Mouse (Mus musculus): ENCODE data around the gene Ccdc88c. TPM values are rescaled to one million over a fixed set of nuclear protein-coding genes. Genes with fewer than 3 reads are reported as not detected.

The Ccdc88c gene
- polyA plus RNA-seq, 1 experiment from 2014 or later, result 5.7 TPM

- Histone ChIP-seq H3K4me1 (replicated peaks; ENCODE audit: control insufficient read depth, insufficient read depth) (no peaks in the 10 kb centered on the region), H3K9ac (ENCODE audit: low read length) (no peak overlapping the region), H3K27ac (replicated peaks) (no peak overlapping the region), H3K36me3 (ENCODE audit: control insufficient read depth, insufficient read depth, low read length) (peaks cover 14% of the 10 kb centered on the region), H3K4me3 (ENCODE audit: low read depth, low read length) (no peak overlapping the region), H3K9me3 (ENCODE audit: control insufficient read depth, low read length) (no peaks in the 10 kb centered on the region), H3K4me2 (replicated peaks; ENCODE audit: low read depth) (no peak overlapping the region), H3K27me3 (ENCODE audit: control insufficient read depth, insufficient read depth, low read length) (no peaks in the 10 kb centered on the region)
- TF ChIP-seq CTCF (IDR thresholded peaks at IDR 0.05; ENCODE audit: low read depth), result no peak
- TF ChIP-seq EP300 (optimal IDR thresholded peaks at IDR 0.05), result no peak
- ATAC-seq (ENCODE audit: low FRiP score, low TSS enrichment), result no peak
- DNase-seq (ENCODE audit: low spot score), result no peak
Observed at GRCm38 (mm10) chr12:101039956-101040355, 11.1 kb upstream of the Ccdc88c start.

GRCm38 (mm10) chr12:101028247-101028953 lies 456 bp downstream of the Ccdc88c start:
- Histone ChIP-seq H3K9me3 (ENCODE audit: control insufficient read depth, low read length) (no peaks in the 10 kb centered on the region), H3K36me3 (ENCODE audit: control insufficient read depth, insufficient read depth, low read length) (no peaks in the 10 kb centered on the region), H3K4me1 (replicated peaks; ENCODE audit: control insufficient read depth, insufficient read depth) (no peaks in the 10 kb centered on the region), H3K4me3 (ENCODE audit: low read depth, low read length) (peak overlapping the region; percentile 64), H3K27me3 (ENCODE audit: control insufficient read depth, insufficient read depth, low read length) (no peaks in the 10 kb centered on the region), H3K4me2 (replicated peaks; ENCODE audit: low read depth) (peak overlapping the region; percentile 94), H3K27ac (replicated peaks) (peak overlapping the region; percentile 82), H3K9ac (ENCODE audit: low read length) (peak overlapping the region; percentile 71)
- WGBS, result under 1% methylated on average over 56 of the region's 67 CpGs
- TF ChIP-seq EP300 (optimal IDR thresholded peaks at IDR 0.05) (no peak), CTCF (IDR thresholded peaks at IDR 0.05; ENCODE audit: low read depth) (no peak)
- ATAC-seq (ENCODE audit: low FRiP score, low TSS enrichment) (no peak; the same call in 1 of the 2 replicates), DNase-seq (ENCODE audit: low spot score) (no peak)

GRCm38 (mm10) chr12:101027451-101028246 lies 1.2 kb downstream of the Ccdc88c start:
- H3K4me3 ChIP-seq (ENCODE audit: low read depth, low read length), result peak overlapping the region; percentile 64
- peak overlapping the region; percentile 13; the same call in 1 of the 2 replicates for H3K27ac ChIP-seq (replicated peaks)
- no peaks in the 10 kb centered on the region for H3K9me3 ChIP-seq (ENCODE audit: control insufficient read depth, low read length)
- DNase-seq (ENCODE audit: low spot score) (no peak), ATAC-seq (ENCODE audit: low FRiP score, low TSS enrichment) (no peak)
- peak overlapping the region; percentile 71 for H3K9ac ChIP-seq (ENCODE audit: low read length)
- H3K4me2 ChIP-seq (replicated peaks; ENCODE audit: low read depth), result peak overlapping the region; percentile 94
- no peaks in the 10 kb centered on the region for H3K27me3 ChIP-seq (ENCODE audit: control insufficient read depth, insufficient read depth, low read length)
- TF ChIP-seq EP300 (optimal IDR thresholded peaks at IDR 0.05), result no peak
- no peak for TF ChIP-seq CTCF (IDR thresholded peaks at IDR 0.05; ENCODE audit: low read depth)
- H3K36me3 ChIP-seq (ENCODE audit: control insufficient read depth, insufficient read depth, low read length), result no peaks in the 10 kb centered on the region
- WGBS, result 7% methylated on average over 19 of the region's 19 CpGs
- H3K4me1 ChIP-seq (replicated peaks; ENCODE audit: control insufficient read depth, insufficient read depth), result no peaks in the 10 kb centered on the region

- H3K27ac ChIP-seq (replicated peaks), result 0 out of 2 replicates have a peak overlapping the region, but pooled peaks have one; percentile 4
- H3K36me3 ChIP-seq (ENCODE audit: control insufficient read depth, insufficient read depth, low read length), result no peaks in the 10 kb centered on the region
- H3K4me2 ChIP-seq (replicated peaks; ENCODE audit: low read depth), result peak overlapping the region; percentile 94
- WGBS, result 18% methylated on average over 14 of the region's 14 CpGs
- no peaks in the 10 kb centered on the region for H3K27me3 ChIP-seq (ENCODE audit: control insufficient read depth, insufficient read depth, low read length)
- no peak overlapping the region for H3K9ac ChIP-seq (ENCODE audit: low read length)
- no peaks in the 10 kb centered on the region for H3K4me1 ChIP-seq (replicated peaks; ENCODE audit: control insufficient read depth, insufficient read depth)
- H3K4me3 ChIP-seq (ENCODE audit: low read depth, low read length), result peak overlapping the region; percentile 64
- no peak for DNase-seq (ENCODE audit: low spot score)
- H3K9me3 ChIP-seq (ENCODE audit: control insufficient read depth, low read length), result no peaks in the 10 kb centered on the region
- ATAC-seq (ENCODE audit: low FRiP score, low TSS enrichment), result no peak
- no peak for TF ChIP-seq EP300 (optimal IDR thresholded peaks at IDR 0.05)
- no peak for TF ChIP-seq CTCF (IDR thresholded peaks at IDR 0.05; ENCODE audit: low read depth)
Observed at GRCm38 (mm10) chr12:101026946-101027345, 1.9 kb downstream of the Ccdc88c start.

GRCm38 (mm10) chr12:101026518-101026917 lies 2.3 kb downstream of the Ccdc88c start:
- WGBS, result 49% methylated on average over 7 of the region's 7 CpGs
- Histone ChIP-seq H3K9ac (ENCODE audit: low read length) (no peak overlapping the region), H3K27me3 (ENCODE audit: control insufficient read depth, insufficient read depth, low read length) (no peaks in the 10 kb centered on the region), H3K4me1 (replicated peaks; ENCODE audit: control insufficient read depth, insufficient read depth) (no peaks in the 10 kb centered on the region), H3K9me3 (ENCODE audit: control insufficient read depth, low read length) (no peaks in the 10 kb centered on the region), H3K36me3 (ENCODE audit: control insufficient read depth, insufficient read depth, low read length) (no peaks in the 10 kb centered on the region), H3K27ac (replicated peaks) (0 out of 2 replicates have a peak overlapping the region, but pooled peaks have one; percentile 24), H3K4me2 (replicated peaks; ENCODE audit: low read depth) (peak overlapping the region; percentile 94), H3K4me3 (ENCODE audit: low read depth, low read length) (peak overlapping the region; percentile 64; the same call in 1 of the 2 replicates)
- ATAC-seq (ENCODE audit: low FRiP score, low TSS enrichment), result peak; percentile 19; the same call in 1 of the 2 replicates
- TF ChIP-seq CTCF (IDR thresholded peaks at IDR 0.05; ENCODE audit: low read depth) (no peak), EP300 (optimal IDR thresholded peaks at IDR 0.05) (no peak)
- peak; percentile 72 for DNase-seq (ENCODE audit: low spot score)

All from stomach, postnatal 0 days (tissue).